Mouse (Mus musculus) hindbrain, embryonic 16.5 days (tissue): Measurements from ENCODE around the gene Lyl1. TPM values are rescaled to one million over a fixed set of nuclear protein-coding genes. Genes with fewer than 3 reads are reported as not detected.

Experiments used
- ATAC-seq: fragments of 200-750 bp; cut with Nextera tagmentation; 2 replicates; pipeline ENCODE4 v1.8.0; 2017; ENCODE audit warnings: moderate TSS enrichment, moderate library complexity
- H3K27ac ChIP-seq: fragments of 300-500 bp; sonication (generic); 2 replicates; pipeline ENCODE4 v1.5.1; 2014; ENCODE audit warnings: low read depth, mild to moderate bottlenecking, control low read depth, low read length, moderate library complexity
- H3K27me3 ChIP-seq: fragments of 300-500 bp; sonication (generic); replicated peaks from 2 replicates; pipeline ENCODE4 v1.6.1; 2014; ENCODE audit warnings: low read length; ENCODE audit not compliant: control insufficient read depth, insufficient read depth
- H3K36me3 ChIP-seq: fragments of 300-500 bp; sonication (generic); 2 replicates; pipeline ENCODE4 v1.6.1; 2014; ENCODE audit warnings: mild to moderate bottlenecking, low read length, moderate library complexity, mixed read lengths; ENCODE audit not compliant: control insufficient read depth, insufficient read depth
- H3K4me1 ChIP-seq: fragments of 300-500 bp; sonication (generic); 2 replicates; pipeline ENCODE4 v1.6.1; 2014; ENCODE audit warnings: low read depth, low read length; ENCODE audit not compliant: control insufficient read depth, insufficient read depth
- H3K4me2 ChIP-seq: fragments of 300-500 bp; sonication (generic); 2 replicates; pipeline ENCODE4 v1.6.1; 2014; ENCODE audit warnings: mild to moderate bottlenecking, low read length, control low read depth, moderate library complexity
- H3K4me3 ChIP-seq: fragments of 300-500 bp; sonication (generic); 2 replicates; pipeline ENCODE4 v1.5.1; 2014; ENCODE audit warnings: mild to moderate bottlenecking, low read length, control low read depth, moderate library complexity
- H3K9ac ChIP-seq: fragments of 300-500 bp; sonication (generic); 2 replicates; pipeline ENCODE4 v1.6.1; 2014; ENCODE audit warnings: low read depth, mild to moderate bottlenecking, control low read depth, low read length, moderate library complexity
- H3K9me3 ChIP-seq: fragments of 300-500 bp; sonication (generic); 2 replicates; pipeline ENCODE4 v1.6.1; 2014; ENCODE audit warnings: mild to moderate bottlenecking, low read length, moderate library complexity; ENCODE audit not compliant: control insufficient read depth
- WGBS: fragments of 180-500 bp; shearing (Covaris S2); extraction: QIAGEN DNeasy Blood & Tissue Kit; methylation state at CpG from one replicate; pipeline ENCODE4 v1.1.7; 2014; 5-methylcytosine and 5-hydroxymethylcytosine counted together
- polyA plus RNA-seq: library from polyadenylated mRNA; unstranded; fragments of >200 nt; fragmentation: Nextera tagmentation; extraction: Ambion mirVana; gene quantifications from 2 replicates; pipeline ENCODE4 v1.2.1, GENCODE M21; 2015

Gene Lyl1
- polyA plus RNA-seq: 2.6 and 3.2 TPM in 2 replicates

DNA sequence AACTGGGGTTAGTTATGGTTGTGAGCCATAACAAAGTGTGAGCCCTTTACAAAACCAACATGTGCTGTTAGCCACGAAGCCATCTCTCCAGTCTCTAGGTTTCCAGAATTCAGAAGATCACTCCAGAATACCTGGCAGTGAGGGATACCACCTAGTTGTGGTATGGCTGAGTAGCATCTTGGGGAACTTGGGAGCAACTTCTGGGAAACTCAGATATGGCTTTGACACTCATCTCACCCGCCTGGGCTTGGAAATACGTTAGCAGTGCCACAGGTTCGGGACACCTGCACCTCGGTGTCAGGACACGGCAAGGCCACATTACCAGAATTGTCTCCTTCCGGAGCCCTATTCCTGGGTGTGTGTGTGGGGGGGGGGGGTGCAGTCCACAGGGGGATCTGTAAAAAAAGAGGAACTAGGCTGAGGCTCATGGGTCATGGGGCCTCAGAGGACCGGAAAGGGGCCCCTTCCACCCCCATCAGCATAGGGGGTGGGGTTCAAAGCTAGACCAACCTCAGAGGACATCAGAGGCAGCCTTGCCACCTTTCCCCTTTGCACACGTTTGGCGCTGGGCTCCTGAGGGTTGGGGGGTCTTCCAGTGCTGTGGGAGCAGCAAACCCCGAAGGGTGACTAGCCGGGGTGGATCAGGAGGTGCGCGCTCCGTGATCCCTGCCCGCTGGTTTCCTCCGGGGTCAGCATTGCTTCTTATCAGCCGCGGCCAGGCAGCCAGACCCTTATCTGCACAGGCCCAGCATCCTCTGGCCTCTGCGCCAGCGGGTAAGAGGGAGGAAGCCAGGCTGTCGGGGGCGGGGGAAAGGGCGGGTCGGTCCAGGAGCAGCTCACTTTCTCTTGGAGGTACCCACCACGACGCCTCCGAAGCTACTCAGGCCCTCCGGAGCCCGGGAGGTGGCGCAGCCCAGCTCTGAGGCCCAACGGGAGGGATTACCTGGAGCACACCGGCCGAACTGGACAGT, at the start of gene Lyl1:
Lyl1 (plus strand) TSS at position 517 of the 971 bp plus-strand sequence.
- H3K9me3 ChIP-seq: no peaks in the 10 kb centered on the region
- peaks cover 17% of the 10 kb centered on the region for H3K27me3 ChIP-seq
- peak within 1 kb of the TSS; percentile 24 for H3K27ac ChIP-seq
- 16% methylated on average over 34 of the region's 34 CpGs for WGBS
- peak within 1 kb of the TSS; percentile 36 for H3K9ac ChIP-seq
- peaks cover 12% of the 10 kb centered on the region for H3K4me1 ChIP-seq
- H3K4me3 ChIP-seq: no peak within 1 kb of the TSS
- no peak within 1 kb of the TSS; the same call in 1 of the 2 replicates for H3K4me2 ChIP-seq
- ATAC-seq: no peak; the same call in 1 of the 2 replicates
- peaks cover 18% of the 10 kb centered on the region for H3K36me3 ChIP-seq

DNA sequence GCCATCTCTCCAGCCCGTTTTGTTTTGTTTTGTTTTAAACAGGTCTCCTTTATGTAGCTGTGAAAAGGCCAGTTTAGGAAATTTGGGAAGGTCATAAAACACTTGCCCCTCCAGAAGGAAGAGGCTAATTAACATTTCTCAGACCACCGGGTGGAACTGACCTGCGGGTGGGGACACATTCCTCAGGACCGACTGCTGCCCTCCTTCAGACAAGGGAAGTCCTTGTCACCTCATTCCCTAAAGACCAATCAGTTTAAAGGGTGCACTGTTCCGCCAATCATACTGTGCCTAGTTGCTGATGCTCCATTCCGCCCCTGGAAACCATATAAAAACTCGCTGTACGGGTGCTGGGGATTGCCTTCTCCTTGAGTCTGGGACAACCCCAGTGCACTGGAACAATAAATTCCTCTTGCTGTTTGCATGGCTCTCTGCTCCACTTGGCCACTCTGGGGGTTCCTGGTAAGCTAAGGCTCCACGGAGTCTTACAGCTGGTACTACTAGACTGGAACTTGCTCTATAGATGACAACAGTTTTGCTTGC, 48.1 kb upstream of the Lyl1 start:
- 59% methylated on average over 9 of the region's 9 CpGs for WGBS
- Histone ChIP-seq H3K9me3 (no peaks in the 10 kb centered on the region), H3K4me2 (no peak overlapping the region), H3K27ac (no peak overlapping the region), H3K4me1 (peaks cover 15% of the 10 kb centered on the region), H3K36me3 (no peaks in the 10 kb centered on the region), H3K9ac (no peak overlapping the region), H3K27me3 (no peaks in the 10 kb centered on the region), H3K4me3 (no peak overlapping the region)
- no peak for ATAC-seq

- Histone ChIP-seq H3K4me3 (no peak overlapping the region), H3K4me1 (peaks cover 15% of the 10 kb centered on the region), H3K27me3 (no peaks in the 10 kb centered on the region), H3K4me2 (no peak overlapping the region), H3K36me3 (no peaks in the 10 kb centered on the region), H3K27ac (peak overlapping the region; percentile 77; the same call in 1 of the 2 replicates), H3K9ac (no peak overlapping the region), H3K9me3 (no peaks in the 10 kb centered on the region)
- no peak for ATAC-seq
- WGBS: 45% methylated on average over 4 of the region's 4 CpGs
Measured at GRCm38 (mm10) chr8:84654597-84654996, 46.7 kb upstream of the Lyl1 start.

- H3K9ac ChIP-seq: peak overlapping the region; percentile 57
- H3K4me2 ChIP-seq: peak overlapping the region; percentile 57
- peak; percentile 74 for ATAC-seq
- no peaks in the 10 kb centered on the region for H3K9me3 ChIP-seq
- H3K4me3 ChIP-seq: peak overlapping the region; percentile 35
- peaks cover 25% of the 10 kb centered on the region for H3K4me1 ChIP-seq
- 0 out of 2 replicates have a peak, but pooled peaks cover under 1% of the 10 kb centered on the region for H3K27me3 ChIP-seq
- no peaks in the 10 kb centered on the region for H3K36me3 ChIP-seq
- 3% methylated on average over 14 of the region's 15 CpGs for WGBS
- peak overlapping the region; percentile 77 for H3K27ac ChIP-seq
Measured at GRCm38 (mm10) chr8:84655336-84656190, 45.7 kb upstream of the Lyl1 start.

DNA sequence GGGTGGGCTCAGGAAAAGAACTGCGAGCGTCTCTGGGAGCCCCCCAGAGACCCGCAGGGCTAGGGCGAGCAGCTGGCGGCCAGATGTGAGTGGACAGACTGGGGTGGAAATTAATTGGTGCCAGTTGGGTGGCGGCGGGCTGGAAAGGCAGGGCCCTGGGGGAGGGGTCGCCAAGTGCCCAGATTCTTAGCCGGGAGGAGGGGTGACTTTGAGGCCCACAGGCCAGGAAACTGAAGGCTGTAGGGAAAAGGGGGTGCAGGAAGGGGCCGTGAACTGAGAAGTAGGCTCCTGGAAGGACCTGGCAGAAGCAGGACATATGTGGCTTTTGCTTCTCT, 45.1 kb upstream of the Lyl1 start:
- H3K4me2 ChIP-seq: peak overlapping the region; percentile 57
- peak overlapping the region; percentile 35 for H3K4me3 ChIP-seq
- H3K27me3 ChIP-seq: 0 out of 2 replicates have a peak, but pooled peaks cover 2% of the 10 kb centered on the region
- H3K36me3 ChIP-seq: no peaks in the 10 kb centered on the region
- H3K9me3 ChIP-seq: no peaks in the 10 kb centered on the region
- H3K9ac ChIP-seq: peak overlapping the region; percentile 57
- peak overlapping the region; percentile 77 for H3K27ac ChIP-seq
- under 1% methylated on average over 10 of the region's 10 CpGs for WGBS
- H3K4me1 ChIP-seq: peaks cover 30% of the 10 kb centered on the region
- no peak for ATAC-seq

GRCm38 (mm10) chr8:84656641-84657126, 44.6 kb upstream of the Lyl1 start:
- H3K9ac ChIP-seq: peak overlapping the region; percentile 57
- 3% methylated on average over 23 of the region's 23 CpGs for WGBS

DNA sequence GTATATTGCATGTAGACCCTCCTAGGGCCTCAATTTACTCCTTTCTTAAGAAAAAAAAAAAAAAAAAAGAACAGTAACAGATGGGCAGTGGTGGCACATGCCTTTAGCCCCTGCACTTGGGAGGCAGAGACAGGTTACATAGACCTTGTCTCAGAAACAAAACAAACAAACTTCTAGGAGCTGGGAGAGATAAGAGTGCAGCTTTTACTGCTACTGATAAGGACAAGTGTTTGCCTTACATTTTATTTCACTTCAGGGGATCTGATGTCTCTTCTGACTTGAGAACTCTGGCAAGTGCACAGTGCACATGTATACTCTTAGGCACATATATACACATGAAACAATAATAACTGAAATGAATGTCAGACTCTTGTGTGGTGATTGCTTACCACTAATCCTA, 44.1 kb upstream of the Lyl1 start:
- no peak for ATAC-seq
- Histone ChIP-seq H3K4me1 (peaks cover 39% of the 10 kb centered on the region), H3K4me2 (peak overlapping the region; percentile 57), H3K27me3 (0 out of 2 replicates have a peak, but pooled peaks cover 2% of the 10 kb centered on the region), H3K4me3 (no peak overlapping the region), H3K9ac (no peak overlapping the region), H3K36me3 (no peaks in the 10 kb centered on the region), H3K9me3 (no peaks in the 10 kb centered on the region), H3K27ac (peak overlapping the region; percentile 77; the same call in 1 of the 2 replicates)

More at GRCm38 (mm10) chr8:84656641-84657126, 44.6 kb upstream of the Lyl1 start:
- ATAC-seq: 0 out of 2 replicates have a peak, but pooled peaks have one; percentile 34
- Histone ChIP-seq H3K4me1 (peaks cover 35% of the 10 kb centered on the region), H3K36me3 (no peaks in the 10 kb centered on the region), H3K27me3 (0 out of 2 replicates have a peak, but pooled peaks cover 2% of the 10 kb centered on the region), H3K4me2 (peak overlapping the region; percentile 57), H3K9me3 (no peaks in the 10 kb centered on the region), H3K27ac (peak overlapping the region; percentile 77), H3K4me3 (peak overlapping the region; percentile 35)

GRCm38 (mm10) chr8:84657680-84658079, 43.6 kb upstream of the Lyl1 start:
- Histone ChIP-seq H3K27me3 (0 out of 2 replicates have a peak, but pooled peaks cover 2% of the 10 kb centered on the region), H3K36me3 (no peaks in the 10 kb centered on the region), H3K4me3 (no peak overlapping the region), H3K9me3 (no peaks in the 10 kb centered on the region), H3K4me2 (no peak overlapping the region), H3K4me1 (peaks cover 41% of the 10 kb centered on the region), H3K9ac (no peak overlapping the region), H3K27ac (no peak overlapping the region)
- 56% methylated on average over 4 of the region's 4 CpGs for WGBS
- ATAC-seq: no peak
